Mouse (Mus musculus) neutrophil, adult 5-6 weeks (primary cell): Measurements from ENCODE around the gene Usp47. TPM values are rescaled to one million over a fixed set of nuclear protein-coding genes. Genes with fewer than 3 reads are reported as not detected.
"Not testable (repeated sequence)": the region's sequence is repeated elsewhere in the genome, so short reads cannot be mapped to it uniquely, and the experiment has no call there.

Experiments used
- ATAC-seq: fragments of 151-379, 151-347 bp; 2 replicates; pipeline ENCODE4 v1.8.0; 2017; ENCODE audit warnings: mild to moderate bottlenecking, moderate TSS enrichment; ENCODE audit not compliant: insufficient number of reproducible peaks, poor library complexity, low FRiP score, severe bottlenecking; ENCODE audit errors: extremely low read depth
- total RNA-seq: library from RNA; stranded (forward); fragments of 200-1000 nt; gene quantifications from 2 replicates; pipeline ENCODE4 v1.2.3, GENCODE M21; 2017

The Usp47 gene
- total RNA-seq, 1 experiment from 2014 or later = 95.9 TPM

DNA sequence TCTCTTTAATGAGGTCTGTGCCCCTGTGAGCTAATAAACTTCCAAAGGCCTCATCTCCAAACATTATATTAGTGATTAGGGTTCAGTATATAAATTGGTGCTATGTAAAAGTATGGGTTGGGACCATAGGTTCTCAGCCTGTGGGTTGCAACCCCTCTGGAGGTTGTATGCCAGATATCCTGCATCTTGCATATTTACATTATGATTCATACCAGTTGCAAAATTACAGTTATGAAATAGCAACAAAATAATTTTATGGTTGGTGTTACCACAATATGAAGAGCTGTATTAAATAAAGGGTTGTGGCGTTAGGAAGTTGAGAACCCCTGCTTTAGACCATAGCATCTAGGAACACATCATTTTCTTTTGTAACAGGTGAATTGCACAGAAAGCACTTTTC lies 7.3 kb downstream of the Usp47 start:
- no peak for ATAC-seq

DNA sequence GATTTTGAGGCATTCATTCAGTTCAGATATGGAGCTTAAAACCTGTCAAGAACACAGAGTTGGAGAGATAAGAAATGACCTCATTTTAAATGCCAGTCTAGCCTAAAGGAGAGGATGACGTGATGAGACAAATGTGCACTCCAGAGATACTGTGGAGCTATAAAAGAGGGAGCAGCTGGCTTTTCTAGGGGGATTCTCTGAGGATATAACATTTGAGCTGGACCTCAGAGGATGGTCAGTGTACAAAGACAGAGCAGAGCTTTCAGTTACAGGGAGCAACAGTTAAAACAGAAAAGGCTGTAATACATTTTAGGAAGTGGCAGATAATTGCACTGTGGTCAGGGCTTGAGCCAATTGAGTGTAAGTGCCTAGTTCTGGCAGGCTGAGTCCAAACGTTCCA lies 12.5 kb downstream of the Usp47 start:
- ATAC-seq = no peak

DNA sequence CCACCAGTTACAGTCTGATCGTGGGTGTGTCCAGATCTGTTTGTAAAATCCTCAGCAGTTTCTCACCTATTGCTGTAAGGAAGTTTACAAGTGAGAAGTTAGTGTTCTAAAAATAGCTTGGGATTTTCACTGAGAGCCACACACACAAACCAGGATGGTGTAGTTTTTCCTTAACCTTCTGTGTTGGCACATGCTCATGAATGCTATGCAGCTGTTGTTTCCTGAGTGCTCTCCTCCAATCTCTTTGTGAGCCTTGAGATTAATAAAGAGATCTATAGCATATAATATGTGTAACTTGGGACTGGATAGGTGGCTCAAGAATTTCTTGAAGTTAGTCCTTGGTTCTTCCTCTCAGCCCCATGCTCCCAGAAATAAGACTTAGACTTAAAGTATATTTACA lies 13.3 kb downstream of the Usp47 start:
- no peak for ATAC-seq

DNA sequence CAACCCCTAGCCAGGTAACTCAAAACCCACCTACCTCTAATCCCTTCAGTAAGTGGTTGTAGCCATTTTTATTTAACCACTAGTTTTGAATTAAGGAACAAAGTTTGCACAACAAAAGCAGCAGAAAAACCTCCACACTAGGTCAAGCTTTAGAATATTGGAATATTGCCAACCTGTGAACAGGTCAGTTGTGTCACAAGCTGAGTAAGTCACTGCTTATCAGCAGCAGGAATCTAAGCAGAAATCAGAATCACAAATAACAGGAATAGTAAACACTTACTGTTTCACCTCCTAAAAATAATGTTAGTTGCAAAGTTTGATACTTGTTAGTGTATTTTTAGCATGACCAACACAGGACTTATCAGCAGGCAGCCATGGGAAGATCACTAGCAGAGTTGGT lies 17.0 kb downstream of the Usp47 start:
- no peak for ATAC-seq

DNA sequence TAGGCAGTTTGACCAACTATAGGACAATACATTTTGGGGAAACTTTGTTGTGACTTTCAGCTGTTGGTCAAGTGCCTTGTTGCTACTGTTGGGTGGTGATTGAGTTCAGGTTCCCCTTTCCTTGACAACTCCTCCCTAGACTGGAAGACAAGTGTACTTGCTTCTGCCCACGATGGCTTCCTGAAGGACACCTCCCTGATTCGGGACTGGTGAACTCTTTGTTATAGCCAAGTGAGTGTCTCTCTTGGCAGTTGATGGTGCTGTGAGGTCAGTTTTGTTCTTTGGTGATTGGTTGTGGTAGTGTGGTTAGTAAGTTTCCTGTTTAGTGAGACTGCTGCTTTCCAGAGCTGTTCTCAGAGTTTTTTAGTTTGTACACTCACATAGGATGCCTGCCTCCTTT lies 19.5 kb downstream of the Usp47 start:
- ATAC-seq = peak; percentile 70

DNA sequence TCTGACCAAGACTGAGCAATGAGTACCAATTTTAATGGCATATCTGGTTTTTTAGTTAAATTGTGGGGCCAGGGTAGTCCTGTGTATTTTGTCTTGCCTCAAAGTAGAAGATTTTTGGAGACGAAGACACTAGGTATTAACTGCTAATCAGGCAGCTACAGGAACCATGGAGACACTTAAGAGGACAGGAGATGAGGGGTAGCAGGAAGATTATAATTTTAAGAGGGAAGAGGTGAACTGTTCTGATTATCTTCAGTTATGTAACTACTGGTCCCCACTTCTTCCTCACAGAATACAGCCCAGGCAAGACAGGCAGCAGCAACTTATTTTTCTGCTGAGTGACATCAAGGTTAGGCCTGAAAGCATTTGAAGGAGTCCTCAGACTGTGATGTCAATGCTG lies 21.9 kb downstream of the Usp47 start:
- no peak for ATAC-seq

DNA sequence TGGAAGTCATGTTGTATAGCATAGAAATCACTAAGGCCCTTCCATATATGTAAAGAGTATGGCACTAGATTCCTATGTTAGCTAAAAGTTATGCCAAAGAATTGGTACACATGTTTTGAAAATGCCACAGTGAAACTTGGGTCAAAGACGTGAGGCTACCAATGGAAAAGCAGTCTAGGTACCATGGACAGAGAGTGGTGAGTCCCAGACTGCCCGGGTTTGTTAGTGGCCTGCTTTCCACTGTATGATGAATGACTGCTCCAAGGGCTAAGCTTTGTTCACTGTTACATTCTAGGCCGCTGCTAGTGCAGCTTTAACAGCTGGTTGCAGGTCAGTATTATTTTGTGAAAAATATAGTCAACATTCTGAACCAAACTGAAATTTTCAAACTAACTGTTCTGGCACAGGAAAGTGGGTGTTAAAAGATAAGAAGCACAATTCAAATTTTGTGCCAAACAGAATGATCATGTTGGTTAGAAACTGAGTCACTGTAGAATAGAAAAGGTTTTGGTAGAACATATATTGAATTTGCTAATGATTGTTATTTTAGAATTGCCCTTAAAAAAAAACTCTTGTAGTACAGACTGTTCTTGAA lies 22.6 kb downstream of the Usp47 start:
- no peak for ATAC-seq

DNA sequence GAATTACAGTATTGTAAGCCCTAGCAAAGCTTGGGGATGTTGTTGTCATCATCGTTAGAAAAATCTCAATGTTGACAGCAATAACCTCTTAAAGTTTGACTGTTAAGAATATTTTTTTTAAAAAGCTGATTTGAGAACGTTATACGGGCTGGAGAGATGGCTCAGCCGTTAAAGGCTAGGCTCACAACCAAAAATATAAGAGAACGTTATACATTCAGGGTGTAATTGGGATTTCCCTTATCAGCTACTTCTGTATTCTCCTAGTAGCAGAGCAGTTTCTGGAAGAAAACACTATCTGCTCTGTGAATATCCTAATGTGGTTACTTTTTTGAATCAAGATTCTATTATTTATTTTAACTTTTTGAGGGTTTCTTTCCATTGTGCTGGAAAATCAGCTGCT lies 25.3 kb downstream of the Usp47 start:
- ATAC-seq = no peak

DNA sequence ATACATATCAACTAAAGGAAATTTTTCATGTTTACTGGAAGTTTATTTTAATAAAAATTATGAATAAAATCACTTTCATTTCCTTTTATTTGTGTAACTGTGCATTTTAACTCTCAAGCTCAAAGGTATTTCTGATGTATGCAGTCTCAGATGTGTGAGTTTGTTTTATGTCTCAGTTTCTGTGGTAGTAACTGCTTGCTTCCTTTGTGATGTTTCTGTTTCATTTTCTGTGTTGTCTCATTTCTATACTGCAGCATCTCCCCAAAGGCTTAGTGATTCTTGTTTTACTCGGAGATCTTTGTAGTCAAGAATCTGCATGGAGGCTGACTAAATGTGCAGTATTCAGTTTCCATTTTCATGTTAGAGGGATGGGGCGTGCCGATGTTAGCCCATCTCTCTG lies 30.4 kb downstream of the Usp47 start:
- ATAC-seq = no peak

DNA sequence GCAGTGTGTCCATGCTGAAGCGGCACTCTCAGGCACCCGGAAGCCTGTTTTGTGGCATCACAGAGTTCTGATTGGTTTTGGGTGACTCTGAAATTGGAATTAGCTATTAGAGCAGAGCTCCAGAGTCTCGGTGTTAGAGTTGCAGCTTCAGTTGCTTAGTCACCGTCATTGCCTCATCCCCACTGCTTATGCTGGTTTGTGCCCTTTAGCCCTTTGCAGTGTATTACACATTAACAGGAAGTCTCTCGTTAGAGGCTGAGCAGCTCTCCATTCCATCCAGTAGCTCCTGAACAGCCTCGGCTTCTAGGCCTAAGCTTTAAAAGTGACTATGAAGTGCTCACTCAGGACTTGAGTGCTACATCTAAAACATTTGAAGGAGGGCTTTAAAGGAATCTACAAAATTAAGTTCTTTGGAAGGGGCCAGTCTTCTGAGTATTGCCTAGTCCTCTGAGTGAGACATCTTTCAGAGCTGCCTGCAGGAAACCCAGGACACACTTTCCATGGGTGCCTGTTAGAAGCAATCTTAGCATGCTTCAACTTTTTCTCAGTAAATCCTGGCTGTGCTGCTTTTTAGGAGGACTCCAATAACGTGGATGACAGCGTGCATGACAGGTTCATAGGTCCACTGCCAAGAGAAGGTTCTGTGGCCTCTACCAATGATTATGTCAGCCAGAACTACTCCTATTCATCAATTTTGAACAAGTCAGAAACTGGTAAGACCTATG lies 32.8 kb downstream of the Usp47 start:
- peak; percentile 98 for ATAC-seq

DNA sequence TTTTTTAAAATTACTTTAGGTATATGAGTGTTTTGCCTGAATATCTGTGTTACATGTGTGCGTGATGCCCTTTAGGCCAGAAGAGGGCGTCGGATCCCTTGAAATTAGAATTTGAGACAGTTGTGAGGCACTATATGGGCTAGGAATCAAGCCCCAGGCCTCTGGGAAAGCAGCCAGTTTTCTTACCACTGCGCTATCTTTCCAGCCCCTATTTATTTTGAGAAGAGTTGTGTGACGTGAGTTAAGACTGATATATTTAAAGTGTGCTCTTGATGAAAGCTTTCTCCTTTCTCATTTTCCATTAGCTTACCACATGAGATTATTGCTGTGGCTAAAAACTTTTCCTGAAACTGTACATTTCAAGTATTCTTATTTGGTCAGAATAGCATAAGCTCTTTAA lies 51.6 kb downstream of the Usp47 start:
- no peak for ATAC-seq

DNA sequence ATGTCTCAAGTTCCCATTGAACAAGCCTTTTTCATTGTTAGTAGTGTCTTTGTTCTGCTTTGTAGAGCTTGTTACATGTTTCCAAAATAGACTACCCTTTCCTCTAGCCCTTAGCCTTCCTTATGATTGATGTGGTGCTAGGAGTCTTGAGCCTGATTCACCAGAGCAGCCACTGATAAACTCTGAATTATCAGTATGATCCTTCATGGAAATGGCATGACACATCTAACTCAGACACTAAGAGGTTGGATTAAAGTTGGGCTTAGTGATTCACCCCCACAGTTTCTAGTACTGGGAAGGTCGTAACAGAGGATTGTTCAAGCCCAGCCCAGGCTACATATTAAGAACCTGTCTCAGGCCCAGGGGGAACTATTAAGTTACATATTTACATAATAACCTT lies 59.3 kb downstream of the Usp47 start:
- ATAC-seq = no peak

DNA sequence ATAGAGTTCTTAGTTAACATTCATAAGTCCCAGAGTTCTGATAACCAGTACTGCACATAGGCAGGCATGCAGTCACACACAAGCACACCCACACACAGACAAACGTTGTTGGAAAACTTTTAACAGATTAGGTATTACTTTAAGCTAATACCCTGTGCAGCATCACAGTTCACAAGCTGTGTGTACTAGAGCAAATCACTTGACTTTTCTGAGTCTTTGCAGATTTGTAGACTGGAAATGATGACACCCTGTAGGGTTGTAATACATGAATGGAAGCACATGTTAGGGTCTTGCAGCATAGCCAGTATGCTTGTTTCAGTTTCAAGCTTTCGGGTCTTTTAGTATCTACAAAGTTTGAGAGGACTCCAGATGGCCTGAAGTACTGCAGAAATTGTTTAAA lies 60.9 kb downstream of the Usp47 start:
- ATAC-seq = no peak

DNA sequence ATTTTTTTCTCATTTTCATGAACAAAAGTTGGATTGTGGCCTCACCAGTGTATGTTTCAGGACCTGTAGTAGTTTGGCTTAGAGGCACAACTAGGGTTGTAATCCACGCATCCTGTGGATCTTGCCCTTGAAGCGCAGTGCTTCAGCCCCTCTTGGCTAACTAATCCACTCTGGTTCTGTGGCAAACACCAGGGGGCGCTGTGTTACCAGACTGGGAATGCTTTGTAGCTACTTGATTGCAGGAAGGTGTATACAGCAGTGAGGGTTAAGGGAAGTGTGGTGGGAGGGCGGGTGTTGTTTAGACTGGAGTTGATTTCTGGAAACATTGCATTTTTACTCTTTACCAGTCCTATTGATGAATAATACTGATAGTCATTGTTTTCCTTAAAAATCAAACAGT lies 61.8 kb downstream of the Usp47 start:
- ATAC-seq = peak; percentile 73; the same call in 1 of the 2 replicates

DNA sequence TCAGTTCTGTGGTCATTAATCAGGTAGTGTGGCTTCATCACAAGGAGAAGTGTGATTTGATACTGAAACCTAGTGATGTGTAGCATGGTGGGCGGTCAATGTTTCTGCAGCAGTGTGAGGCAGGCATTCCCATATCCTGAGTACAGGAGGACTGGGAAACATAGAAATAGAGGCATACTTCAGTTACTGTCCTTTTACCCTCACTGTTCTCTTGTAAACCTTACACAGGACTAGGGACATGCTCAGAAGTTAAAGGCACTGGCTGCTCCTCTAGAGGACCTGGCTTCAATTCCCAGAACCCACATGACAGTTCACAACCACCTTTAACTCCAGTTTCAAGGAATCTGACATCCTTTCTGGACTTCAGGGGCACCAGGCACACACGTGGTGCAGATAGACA lies 62.9 kb downstream of the Usp47 start:
- ATAC-seq = no peak

DNA sequence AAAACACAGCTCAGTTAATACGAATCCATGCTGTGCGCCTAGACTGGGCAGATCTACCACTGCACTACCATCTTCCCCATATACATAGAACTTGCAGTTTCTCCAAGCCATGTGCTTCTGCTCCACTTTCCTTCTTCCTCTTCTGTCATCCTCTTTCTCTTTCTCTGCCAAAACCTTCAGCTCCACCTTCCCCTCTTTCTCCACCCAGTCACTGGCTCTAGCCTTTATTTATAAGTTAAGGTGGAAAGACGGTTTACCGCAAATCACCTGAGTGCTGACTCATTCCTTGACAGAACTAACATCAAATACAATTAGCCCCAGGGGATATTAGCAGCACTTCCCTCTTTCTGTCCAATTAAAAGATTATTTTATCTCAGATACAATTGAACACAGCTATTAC lies 71.6 kb downstream of the Usp47 start:
- not testable (repeated sequence) for ATAC-seq

DNA sequence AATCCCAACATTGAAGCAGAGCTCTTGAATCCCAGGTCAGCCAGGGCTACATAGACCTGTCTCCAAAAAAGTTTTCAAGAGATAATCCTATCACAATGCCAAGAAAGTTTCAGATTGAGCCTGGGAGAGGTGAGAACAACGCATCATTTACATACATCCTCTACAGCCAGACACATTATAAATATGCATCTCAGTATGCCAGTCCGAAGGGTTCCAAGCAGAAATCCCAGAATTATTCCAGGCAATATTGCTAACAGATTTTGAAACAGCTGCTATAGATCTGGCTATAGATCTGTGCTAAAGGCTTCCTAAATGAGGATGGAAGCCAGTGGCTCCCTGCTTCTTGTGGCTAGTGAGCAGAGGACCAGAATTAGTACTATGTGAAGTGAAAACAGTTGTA lies 77.6 kb downstream of the Usp47 start:
- ATAC-seq = no peak

DNA sequence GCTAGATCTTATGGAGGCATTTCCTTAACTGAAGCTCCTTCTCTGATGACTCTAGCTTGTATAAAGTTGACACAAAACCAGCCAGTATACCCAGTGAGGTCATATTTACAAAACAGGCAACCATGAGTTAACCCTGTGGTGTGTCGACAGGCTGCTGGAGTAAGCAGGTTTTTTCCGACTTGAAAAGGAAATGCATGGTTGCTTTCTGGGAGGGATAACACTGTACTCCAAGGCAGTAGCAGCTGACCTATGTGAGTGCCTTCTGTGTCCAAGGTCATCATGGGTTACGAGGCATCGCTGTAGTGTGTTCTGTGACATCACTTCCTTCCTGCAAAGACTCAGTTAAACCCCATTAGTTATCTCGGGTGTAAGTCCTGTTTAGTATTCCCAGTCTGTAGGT lies 79.6 kb downstream of the Usp47 start:
- ATAC-seq = no peak

DNA sequence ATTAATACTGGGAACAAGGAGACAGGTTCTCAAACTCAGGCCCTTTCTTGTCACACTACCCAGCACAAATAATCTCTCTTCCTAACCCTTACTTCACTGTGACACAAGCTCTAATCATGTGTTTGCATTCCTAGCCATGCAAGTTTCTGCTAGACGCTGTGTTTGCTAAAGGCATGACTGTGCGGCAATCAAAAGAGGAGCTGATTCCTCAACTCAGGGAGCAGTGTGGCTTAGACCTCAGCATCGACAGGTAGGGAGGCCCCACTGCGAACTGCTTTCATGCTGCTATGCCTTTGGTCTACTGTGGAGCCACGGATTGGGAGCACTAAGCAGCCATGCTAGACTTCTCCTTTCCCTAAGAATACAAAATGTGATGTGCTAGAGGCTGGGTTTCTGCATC lies 80.5 kb downstream of the Usp47 start:
- no peak for ATAC-seq

DNA sequence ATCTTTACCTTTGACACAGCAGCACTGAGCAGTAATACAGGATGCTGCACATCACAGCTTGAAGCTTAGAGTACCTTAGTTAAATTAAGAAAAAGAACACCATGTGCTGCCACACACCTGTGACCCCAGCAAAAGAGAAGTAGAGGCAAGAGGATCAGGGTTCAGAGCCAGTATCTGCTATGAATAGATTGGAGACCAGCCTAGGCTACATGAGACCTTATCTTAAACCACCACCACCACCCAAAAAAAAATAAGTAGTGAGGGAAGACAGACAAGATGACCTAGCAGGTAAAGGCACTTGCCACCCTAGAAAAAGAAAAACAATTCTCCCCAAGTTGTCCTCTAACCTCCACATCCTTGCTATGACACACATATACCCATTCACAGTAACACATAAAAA lies 85.5 kb downstream of the Usp47 start:
- no peak for ATAC-seq
